Mouse (Mus musculus) CD4-positive naive resting alpha-beta T cell, adult 76 days (primary cell): ENCODE results near the gene Apoc4. TPM values are rescaled to one million over a fixed set of nuclear protein-coding genes. Genes with fewer than 3 reads are reported as not detected.

Experiments used
- total RNA-seq: library from RNA; stranded (reverse); gene quantifications from one replicate; pipeline ENCODE4 v1.2.4, GENCODE M21; 2023

The Apoc4 gene
- not detected for total RNA-seq

GRCm38 (mm10) chr7:19681202-19681694, at the start of gene Apoc4, which contains the start of gene Gm44805:
Gene Apoc4 (minus strand): TSS chr7:19681479.
Gene Gm44805 (minus strand): TSS chr7:19681423.

DNA sequence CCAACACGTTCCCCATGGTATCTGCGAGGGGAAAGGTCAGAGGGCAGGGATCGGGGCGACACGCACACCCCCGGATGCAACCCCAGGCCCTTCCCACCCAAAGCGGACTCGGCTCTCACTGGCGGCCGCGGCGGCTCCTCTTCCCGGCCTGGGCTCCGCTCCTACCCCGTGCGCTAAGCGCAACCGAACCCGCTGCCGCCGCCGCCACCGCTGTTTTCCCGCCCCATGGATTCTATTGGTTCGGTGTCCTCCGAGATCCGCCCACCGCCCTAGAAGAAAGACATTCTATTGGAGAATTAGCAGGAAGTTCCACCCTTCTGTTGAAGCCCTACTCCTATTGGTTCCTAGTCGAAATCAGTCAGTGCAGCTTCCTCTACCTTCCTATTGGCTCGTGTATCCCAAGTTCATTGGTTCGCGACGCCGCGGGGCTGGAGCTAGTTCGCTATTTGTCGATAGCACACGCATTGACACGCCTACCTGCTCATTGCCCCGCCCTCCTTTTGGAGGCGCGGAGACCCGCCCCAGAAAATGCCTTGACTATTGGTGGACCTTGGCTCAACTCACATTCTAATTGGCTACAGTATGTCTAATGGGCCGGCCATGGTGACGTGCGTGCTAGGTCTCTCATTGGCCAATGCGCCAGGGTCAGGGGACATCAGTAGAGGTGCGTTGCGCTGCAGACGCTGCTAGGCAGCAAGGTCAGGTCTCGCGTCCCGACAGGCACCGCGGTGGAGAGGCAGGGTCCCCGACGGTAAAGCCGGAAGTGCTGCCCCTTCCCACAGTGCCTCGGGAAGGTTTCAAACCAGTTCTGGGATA, 34.2 kb upstream of the Apoc4 start, which contains the start of gene Tomm40:
TSS of gene Tomm40 (minus strand) at position 200 of the 816 bp plus-strand sequence.

DNA sequence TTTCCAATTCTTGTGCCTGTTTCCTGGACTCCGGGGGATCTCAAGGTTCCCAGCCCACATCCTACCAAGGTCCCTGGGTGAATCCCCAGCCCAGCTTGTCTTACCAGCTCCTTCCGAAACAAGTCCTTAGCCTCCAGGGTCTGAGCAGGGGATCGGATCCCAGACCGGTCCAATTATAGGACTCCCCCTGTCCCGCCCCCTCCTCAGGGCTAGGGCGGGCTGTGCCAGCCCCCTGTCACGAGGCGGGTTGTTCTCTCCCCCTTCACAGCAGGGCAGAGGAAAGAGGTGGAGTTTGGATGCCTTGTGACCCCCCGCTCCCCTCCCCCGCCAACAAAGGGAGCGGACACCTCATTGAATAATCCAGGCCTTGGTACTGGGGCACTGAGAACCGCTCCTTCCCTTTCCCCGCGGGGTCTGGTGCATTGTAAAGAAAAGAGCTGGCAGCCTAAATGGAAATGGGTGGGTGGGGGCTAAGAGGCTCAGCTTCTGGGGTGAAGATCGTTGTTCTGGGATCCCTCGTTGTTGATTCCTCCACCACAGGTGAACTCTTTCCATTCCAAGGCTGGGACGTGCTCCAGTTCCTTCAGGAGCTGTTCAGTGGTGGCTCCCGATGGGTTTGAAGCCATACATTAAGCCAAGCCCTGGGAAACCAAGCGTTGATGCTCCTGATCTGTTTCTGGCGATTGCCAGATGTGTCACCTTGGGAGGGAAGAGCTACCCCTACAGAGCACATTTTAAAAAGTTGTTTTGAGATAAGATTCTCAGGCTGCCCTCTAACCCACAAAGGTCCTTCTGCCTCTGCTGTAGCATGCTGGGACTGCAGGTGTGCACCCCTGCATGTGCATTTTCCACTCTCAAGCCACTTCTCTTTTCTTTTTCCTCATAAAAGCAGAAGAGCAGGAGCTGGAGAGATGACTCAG, 17.9 kb upstream of the Apoc4 start, which contains the start of gene Apoe:
TSS of gene Apoe (minus strand) at position 282 of the 920 bp plus-strand sequence.

GRCm38 (mm10) chr7:19691873-19692865, 10.9 kb upstream of the Apoc4 start, which contains the start of gene Apoc1:
Gene Apoc1 (minus strand): TSS chr7:19692660.

GRCm38 (mm10) chr7:19677872-19678271, 3.4 kb downstream of the Apoc4 start, which contains the start of gene Apoc2:
Gene Apoc2 (minus strand): TSS chr7:19677941.

GRCm38 (mm10) chr7:19664955-19665841, 16.1 kb downstream of the Apoc4 start, which contains the start of gene Clptm1:
Gene Clptm1 (minus strand): TSS chr7:19665033.

DNA sequence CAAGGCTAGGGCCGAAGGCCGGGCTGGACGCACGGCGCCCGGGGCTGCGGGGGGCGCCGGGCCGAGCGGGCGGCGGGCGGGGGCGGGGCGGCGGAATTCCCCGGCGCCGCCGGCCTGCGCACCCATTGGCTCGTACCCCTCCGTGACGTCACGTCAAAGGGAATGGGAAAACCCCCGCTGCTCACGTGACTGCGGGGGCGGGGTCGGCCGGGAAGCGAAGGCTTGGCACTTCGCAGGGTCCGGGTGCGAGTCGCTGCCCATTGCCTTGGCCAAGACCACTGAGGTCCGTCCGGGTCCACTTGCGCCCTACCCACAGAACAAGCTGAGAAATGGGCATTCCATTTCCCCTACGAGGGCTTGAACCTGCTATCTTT, 51.9 kb downstream of the Apoc4 start, which contains the start of gene Relb:
TSS of gene Relb (minus strand) at position 78 of the 374 bp plus-strand sequence.

Other genes with a start within 250 kb of the Apoc4 start
- gene Mark4, start 222.7 kb downstream of the Apoc4 start, total RNA-seq, result 26.5 TPM
- not detected for gene Exoc3l2, start 218.1 kb downstream of the Apoc4 start, total RNA-seq
- gene Bloc1s3, start 173.1 kb downstream of the Apoc4 start, total RNA-seq, result 3.3 TPM
- gene Trappc6a, start 173.1 kb downstream of the Apoc4 start, total RNA-seq, result 23.3 TPM
- not detected for gene Nkpd1, start 163.6 kb downstream of the Apoc4 start, total RNA-seq
- 56.4 TPM for gene Ppp1r37, start 118.4 kb downstream of the Apoc4 start, total RNA-seq
- gene Zfp296, start 104.2 kb downstream of the Apoc4 start, total RNA-seq, result 1.5 TPM
- gene Gemin7, start 103.9 kb downstream of the Apoc4 start, total RNA-seq, result 42.3 TPM
- gene Clasrp, start 77.0 kb downstream of the Apoc4 start, total RNA-seq, result 87.2 TPM
- gene Relb, start 52.0 kb downstream of the Apoc4 start, total RNA-seq, result 67.9 TPM
- gene Clptm1, start 16.4 kb downstream of the Apoc4 start, total RNA-seq, result 87.9 TPM
- gene Apoc2, start 3.5 kb downstream of the Apoc4 start, total RNA-seq, result not detected
- not detected for gene Gm44805, start 56 bp downstream of the Apoc4 start, total RNA-seq
- gene Apoc1, start 11.2 kb upstream of the Apoc4 start, total RNA-seq, result not detected
- gene Apoe, start 17.7 kb upstream of the Apoc4 start, total RNA-seq, result 36.3 TPM
- gene Tomm40, start 34.0 kb upstream of the Apoc4 start, total RNA-seq, result 48.0 TPM
- gene Nectin2, start 69.0 kb upstream of the Apoc4 start, total RNA-seq, result 0.38 TPM
- 0.23 TPM for gene Bcam, start 89.5 kb upstream of the Apoc4 start, total RNA-seq
- not detected for gene Cblc, start 115.3 kb upstream of the Apoc4 start, total RNA-seq
- 23.5 TPM for gene Bcl3, start 141.3 kb upstream of the Apoc4 start, total RNA-seq
- not detected for gene Gm19345, start 170.5 kb upstream of the Apoc4 start, total RNA-seq
- 1.6 TPM for gene Ceacam16, start 179.8 kb upstream of the Apoc4 start, total RNA-seq
- not detected for gene Ceacam19, start 206.5 kb upstream of the Apoc4 start, total RNA-seq
- gene Pvr, start 239.7 kb upstream of the Apoc4 start, total RNA-seq, result 120 TPM